Mouse (Mus musculus): ENCODE measurements around the gene Elof1.
"Not testable (repeated sequence)": the region's sequence is repeated elsewhere in the genome, so short reads cannot be mapped to it uniquely, and the experiment has no call there.

The Elof1 gene

DNA sequence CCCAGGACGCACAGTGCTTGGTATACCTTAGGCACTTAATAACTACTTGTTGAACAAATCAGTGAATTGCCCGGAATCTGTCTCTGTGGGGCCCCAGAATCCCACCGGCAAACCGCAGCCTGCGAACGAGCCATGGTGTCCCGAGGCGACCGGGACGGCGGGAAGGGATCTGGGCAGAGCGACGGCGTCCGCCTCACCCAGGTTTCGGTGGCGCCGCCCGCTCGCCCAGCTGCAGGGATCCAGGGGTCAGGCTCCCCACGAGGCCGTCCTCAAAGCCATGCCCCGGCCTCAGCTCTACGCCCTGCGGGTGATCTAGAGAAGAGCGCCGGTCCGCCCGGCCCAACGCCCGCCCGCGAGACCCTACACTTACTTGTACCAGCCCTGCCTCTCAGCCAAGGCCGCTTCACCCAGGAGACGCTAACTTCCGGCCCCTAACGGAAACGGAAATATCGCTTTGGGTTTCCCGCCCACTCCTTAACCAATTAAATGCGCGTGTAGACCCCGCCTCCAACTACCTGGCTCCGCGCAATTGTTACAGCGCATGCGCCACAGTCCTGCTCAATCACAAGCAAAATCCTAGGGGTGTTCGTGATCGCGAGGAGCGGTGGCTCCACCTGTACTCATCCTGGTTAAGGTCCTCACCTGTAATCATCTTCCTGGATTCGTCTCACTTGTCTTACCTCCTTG, at the start of gene Elof1:
Elof1 (minus strand) TSS at position 433 of the 687 bp plus-strand sequence.
- peak; percentile 85 for DNase-seq (ENCODE audit: low spot score)

DNA sequence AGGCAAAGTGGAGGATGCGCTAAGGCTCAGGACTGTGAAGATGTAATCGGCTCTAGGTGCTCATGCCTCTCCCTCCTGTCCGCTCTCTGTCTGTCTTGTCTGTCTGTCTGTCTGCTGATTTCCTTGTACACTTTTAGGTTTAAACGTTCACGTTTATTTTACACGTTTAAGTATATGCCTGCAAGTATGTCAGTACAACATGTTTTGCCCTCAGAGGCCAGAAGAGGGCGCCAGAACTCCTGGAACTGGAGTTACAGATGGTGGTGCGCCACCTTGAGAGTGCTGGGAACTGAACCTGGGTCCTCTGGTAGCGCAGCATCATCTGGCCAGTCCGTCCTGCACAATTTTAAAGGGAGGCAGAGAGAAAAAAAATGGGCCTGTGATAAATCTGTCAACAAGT, 49.7 kb upstream of the Elof1 start:
- no peak for DNase-seq (ENCODE audit: low spot score)

DNA sequence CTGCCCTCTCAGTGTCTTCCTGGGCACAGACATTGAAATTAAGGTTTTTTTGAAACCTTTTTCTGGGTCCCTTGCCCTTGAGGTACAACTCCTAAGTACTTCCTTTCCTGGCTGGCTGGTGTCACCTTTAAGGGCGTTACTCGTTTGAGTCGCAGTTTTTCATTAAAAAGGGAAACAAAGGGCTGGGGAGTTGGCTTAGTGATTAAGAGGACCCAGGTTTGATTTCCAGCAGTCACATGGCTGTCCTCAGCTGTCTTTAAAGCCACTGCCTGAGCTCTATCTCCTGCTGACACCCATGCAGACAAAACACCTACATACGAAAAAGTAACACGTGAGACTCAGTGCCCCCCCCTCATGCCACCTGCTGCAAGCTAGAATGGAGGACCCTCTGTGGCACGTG, 49.0 kb upstream of the Elof1 start:
- DNase-seq (ENCODE audit: low spot score), result no peak

DNA sequence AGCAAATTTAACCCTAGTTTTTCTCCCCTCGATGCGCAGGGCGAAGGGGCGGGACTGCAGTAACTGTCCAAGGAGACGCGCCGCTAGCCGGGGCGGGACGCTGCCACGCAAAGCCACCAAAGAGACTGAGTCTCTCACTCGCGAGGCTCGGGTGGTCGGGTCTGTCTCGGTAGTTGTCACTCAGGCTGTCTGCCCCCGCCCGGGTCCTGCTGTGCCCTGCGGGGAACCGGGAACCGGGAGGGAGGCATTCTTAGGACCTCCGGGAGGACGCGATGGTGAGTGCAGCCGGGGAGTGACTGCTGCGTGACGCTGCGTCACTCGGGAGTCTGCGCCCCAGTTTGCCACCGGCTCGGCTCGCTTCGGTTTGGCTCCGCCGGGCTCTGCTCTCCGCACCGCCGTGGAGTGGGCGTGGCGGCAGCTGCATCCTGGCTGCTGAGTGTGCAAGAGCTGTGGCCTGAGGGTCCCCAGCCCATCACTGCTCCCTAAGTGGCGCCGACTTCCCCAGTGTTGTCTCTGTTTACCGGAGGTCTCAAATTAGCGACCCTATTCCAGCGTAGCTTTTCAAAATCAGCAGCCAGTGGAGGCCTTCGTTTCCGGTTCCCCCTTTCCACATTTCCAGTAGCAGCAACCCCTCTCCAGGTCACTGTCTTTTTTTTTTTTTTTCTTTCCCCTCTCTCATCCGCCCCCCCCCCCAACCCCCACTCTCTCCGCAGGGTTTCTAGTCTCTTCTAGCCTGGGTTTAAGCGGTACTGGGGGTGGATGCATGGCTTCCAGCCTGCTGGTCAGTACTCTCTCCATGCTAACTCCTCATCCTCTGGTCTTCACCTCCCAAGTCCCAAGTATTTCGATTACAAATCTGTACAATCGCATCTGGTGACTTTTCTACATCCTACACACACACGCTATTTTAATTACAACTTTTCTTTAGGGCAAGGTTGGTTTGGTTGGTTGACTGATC, 48.0 kb upstream of the Elof1 start:
- DNase-seq (ENCODE audit: low spot score), result no peak

DNA sequence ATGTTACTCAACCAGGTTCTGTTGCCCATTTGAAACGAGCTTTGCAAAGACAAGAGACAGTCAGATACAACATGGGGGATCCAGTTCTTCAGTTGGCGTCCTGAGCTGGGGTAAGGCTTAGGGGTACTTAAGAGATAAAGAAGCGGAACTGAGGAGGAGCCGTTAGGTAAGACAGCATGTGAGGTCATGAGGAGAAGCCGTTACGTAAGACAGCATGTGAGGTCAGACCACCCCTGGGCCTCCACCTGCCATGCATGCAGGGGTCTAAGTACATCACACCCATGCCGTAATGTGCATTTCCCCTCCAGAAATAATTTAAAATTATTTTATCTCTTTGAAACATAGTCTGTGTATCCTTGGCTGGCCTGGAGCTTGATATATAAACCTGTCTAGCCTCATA, 45.9 kb upstream of the Elof1 start:
- no peak for DNase-seq (ENCODE audit: low spot score)

DNA sequence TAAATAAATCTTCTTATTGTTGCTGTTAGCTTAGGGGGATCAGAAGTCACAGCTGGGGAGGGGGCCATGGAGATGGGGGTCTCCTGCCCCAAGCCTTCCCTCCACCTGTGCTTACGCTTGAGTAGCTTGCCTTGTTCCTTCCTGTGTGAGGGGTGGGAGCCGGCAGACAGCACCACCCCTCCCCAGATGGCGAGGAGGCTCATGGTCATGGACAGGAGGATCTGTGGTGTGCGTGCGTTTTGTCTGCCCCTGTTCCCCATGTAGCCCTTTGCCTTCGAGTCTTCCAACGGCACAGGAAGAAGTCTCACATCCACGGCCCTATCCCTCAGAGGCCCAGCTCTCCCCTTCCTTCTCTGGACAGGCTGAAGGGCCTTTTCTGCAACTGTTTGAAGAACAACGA, 45.3 kb upstream of the Elof1 start:
- DNase-seq (ENCODE audit: low spot score), result no peak

DNA sequence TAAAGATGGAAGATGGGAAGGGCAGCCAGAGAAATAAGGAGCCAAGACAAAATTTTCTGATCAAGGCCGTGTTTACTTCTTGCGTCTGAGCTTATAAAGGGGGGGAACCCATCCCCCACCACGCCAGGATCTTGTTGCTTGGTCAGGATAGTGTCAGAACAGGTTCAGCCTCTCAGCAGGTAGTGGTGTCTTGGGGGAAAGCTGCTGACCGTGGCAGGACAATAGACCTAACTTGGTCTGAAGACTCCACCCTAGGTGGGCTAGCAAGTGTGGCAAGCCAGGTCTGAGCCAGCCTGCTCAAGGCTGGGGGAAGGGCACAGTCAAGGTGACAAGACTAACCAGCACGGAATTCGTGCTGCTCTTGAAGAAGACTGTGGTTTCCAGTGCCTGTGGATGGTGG, 44.3 kb upstream of the Elof1 start:
- DNase-seq (ENCODE audit: low spot score), result no peak

DNA sequence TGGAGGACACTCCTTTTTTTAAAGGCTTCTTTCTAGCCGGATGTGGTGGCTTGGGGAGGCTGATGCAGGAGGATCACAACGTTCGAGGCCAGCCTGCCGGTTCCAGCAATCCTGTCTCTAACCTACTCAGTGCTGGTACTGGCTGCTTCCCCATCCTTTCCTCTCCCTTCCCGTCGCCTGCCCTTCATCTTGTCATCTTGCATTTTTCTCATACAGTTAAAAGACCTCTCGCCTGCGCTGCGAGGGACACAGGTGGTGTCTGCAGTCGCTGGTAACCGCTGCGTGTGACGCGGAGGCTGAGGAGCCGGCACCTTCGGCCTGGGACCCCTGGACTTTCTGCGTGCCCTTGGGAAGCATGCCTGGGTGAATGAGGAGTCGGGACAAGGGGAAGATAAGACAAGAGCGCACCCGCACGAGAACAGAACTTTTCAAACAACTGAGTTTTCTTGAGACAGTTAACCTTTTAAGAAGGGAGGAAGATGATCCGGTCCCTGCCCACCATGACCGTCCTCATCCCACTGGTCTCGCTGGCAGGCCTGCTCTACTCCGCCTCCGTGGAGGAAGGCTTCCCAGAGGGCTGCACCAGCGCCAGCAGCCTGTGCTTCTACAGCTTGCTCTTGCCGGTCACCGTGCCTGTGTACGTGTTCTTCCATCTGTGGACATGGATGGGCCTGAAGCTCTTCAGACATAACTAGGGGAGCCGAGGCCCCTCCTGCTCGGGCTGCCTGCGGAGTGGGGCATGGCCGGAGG, 40.7 kb upstream of the Elof1 start:
- DNase-seq (ENCODE audit: low spot score), result no peak

DNA sequence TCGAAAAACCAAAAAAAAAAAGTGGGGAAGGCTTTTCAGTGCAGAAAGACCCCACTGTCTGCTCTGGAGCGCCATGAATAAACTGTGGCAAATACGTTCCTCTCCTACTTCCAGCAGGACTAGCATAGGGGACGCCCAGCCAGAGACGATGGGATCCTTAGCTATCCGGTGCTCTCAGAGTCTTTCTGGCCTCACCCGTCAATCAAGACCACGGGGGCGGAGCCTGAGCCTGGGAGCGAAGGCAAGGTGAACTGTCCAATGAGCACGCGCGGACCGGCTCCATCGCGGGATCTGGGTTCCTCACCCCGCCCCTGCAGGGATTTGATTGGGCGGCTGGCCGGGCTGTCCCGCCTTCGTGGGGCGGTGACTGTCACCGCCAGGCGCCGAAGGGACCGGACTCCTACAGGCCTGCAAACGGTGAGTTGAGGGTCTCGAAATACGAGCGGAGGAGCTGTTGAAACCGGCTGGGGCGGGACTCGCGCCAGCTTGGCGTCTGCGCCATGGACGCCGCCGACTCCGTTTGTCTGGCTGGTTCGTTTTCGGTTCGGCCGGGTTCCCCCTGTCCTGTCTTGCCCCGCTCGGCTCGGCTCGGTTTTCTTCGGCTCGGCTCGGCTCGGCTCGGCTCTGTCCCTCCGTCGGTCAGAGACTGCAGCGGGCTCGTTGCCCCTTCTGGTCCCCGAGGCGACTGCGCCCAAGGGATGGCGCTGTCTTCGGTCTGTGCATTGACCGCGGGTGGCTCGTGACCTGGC, 39.7 kb upstream of the Elof1 start, which contains the start of gene Pigyl:
Pigyl (plus strand) TSS at position 350 of the 749 bp plus-strand sequence.
- peak; percentile 98 for DNase-seq (ENCODE audit: low spot score)

DNA sequence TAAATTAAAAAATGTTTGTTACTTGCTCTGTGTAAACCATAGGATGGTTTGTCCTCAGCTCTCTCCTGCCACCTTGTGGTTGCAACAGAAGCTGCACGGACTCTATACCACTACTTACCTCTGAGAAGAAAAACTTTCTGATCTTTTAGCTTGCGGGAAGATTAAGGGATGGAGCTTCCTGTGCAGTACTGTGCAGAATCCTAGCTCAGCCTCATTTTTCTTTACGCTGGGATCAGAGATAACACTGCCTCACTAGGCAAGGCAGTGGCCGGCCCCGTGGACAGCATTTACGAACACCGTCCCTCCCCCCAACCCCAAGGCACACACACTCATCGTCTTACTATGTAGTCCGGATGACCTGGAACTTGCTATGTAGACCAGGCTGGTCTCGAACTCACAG, 38.6 kb upstream of the Elof1 start:
- DNase-seq (ENCODE audit: low spot score), result peak; percentile 70

DNA sequence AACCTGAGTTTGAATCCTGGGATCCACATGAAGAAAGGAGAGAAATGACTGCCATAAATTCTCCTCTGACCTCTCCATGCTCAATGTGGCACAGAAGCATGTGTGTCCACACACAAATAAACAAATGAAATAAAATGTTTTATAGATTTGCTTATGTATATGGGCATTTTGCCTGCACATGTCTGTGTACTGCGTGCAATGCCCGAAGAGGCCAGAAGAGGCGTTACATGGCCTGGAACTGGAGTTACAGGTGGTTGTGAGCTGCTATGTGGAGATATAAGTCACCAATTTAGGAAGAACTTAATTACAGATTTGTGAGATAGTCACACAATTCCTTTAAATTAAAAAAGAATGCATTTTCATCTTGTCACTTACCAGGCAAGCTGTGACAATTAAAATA, 36.8 kb upstream of the Elof1 start:
- DNase-seq (ENCODE audit: low spot score), result no peak

DNA sequence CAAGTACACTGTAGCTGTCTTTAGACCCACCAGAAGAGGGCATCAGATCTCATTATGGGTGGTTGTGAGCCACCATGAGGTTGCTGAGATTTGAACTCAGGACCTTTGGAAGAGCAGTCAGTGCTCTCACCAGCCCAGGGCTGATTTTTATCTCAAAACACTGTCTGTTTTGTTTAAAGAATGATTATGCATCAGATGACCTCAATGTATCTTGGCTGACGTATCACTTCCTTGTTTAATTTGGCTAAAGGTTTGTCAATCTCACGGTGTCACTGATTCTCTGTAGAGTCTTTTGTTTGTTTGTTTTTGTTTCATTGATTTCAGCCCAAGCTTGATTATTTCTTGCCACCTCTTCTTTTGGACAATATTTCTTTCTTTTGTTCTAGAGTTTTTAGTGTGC, 34.0 kb upstream of the Elof1 start:
- no peak for DNase-seq (ENCODE audit: low spot score)

DNA sequence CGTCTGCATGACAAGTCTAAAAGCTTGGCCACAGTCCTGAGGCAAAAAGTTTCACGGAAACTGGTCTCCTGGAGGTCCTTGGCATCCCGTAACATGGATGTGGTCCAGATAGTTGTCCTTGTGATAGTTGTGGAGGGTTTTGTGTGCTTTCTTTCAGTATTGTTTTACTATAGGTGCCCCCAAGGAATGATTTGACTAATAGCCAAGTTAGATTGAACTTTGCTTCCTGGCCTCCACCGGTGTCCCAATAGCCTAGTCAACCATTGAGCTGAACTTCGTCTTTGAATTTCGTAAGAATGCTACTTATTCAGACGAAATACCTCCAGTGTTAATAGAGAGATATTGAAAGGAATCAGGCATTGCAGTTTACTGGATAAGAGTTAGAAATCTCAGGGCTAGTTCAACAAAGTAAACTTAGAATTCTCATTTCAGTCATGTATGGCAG, 33.3 kb upstream of the Elof1 start:
- not testable (repeated sequence) for DNase-seq (ENCODE audit: low spot score)

DNA sequence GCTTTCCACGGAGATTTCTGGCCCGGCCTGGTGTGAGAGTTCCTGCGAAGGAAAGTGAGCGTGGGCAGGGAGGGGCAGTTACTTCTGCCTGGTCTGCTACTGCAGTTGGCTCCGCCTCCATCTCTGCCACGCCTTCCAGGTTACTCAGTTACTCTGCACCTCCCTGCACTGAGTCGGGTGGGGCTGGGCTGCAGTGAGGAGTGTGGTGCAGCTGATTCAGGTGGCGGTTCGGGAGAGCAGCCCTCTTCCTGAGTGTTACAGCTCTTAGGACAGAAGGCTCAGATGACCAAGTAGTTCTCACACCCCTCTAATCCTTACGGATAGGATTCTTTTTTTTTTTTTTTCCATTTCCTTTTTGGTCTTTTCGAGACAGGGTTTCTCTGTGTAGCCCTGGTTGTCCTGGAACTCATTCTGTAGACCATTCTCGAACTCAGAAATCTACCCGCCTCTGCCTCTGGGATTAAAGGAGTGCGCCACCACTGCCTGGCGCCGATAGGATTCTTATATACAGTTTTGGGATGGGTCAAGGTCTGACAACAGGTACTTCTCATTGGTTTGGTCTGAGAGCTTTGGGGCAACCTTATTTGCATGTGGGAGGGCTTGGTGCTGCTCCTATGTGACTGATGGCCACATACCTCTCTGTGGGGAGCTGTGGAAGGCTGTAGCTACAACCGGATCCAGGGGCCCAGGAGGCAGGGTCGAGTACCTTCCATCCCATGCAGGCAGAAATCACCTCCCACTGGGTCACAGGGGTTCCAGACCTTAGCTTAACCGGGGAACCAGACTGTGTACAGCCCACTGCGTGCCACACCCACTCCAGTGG, 32.7 kb upstream of the Elof1 start:
- no peak for DNase-seq (ENCODE audit: low spot score)

DNA sequence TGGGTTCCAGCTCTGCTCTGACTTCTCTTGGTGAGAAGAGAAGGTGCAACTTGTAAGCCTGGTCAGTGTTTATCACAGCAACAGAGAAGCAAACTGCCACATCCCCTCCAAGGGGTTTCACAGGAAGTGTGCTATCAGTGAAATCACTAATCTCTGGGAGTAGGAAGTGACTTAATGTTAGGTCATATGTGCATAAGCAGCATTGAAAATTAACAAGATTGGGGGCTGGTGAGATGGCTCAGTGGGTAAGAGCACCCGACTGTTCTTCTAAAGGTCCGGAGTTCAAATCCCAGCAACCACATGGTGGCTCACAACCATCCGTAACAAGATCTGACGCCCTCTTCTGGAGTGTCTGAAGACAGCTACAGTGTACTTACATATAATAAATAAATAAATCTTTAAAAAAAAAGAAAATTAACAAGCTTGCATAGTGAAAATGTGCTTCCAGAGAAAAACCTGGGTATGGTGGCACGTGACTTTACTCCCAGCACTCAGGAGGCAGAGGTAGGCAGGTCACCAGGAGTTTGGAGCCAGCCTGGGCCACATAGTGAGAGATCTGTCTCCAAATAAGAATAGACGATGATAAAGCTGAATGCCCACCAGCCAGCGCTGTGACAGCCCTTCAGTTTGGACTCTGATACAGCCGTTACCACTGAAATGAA, 27.5 kb upstream of the Elof1 start:
- DNase-seq (ENCODE audit: low spot score), result no peak

DNA sequence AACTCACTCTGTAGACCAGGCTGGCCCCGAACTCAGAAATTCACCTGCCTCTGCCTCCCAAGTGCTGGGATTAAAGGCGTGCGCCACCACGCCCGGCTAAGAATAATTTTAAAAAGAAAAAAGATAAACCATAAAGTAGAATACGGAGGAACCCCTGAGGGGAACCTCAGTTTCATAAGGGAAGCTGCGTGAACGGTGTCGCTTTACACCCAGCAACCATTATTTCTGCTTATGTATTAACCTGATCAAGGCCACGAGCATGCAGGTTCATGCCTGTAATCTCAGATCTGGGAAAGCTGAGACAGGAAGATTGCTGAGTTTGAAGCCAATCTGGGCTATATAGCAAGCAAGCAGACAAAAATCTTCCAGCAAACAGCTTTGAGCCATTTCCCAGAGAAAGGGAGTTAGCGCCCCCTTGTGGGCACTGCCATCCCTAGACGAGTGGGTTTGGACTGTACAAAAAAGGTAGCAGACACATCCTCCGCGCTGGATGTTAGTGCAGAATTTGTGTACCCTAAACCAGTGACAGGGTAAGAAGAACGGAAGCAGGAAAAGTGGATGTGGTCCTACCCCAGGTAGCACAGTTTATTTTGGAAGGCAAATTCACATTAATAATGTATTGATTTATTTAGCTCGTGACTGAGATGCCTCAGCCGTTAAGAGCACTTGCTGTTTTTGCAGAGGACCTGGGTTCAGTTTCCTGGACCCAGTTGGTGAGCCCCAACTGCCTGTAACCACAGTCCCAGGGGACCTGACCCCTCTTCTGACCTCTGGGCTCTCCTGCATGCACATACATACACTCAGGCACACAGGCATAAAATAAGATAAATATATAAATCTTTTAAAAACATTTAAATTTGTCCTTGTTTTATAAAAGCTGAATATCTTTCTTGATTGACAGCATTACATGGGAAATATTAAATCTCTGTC, 26.4 kb upstream of the Elof1 start:
- peak; percentile 90 for DNase-seq (ENCODE audit: low spot score)

DNA sequence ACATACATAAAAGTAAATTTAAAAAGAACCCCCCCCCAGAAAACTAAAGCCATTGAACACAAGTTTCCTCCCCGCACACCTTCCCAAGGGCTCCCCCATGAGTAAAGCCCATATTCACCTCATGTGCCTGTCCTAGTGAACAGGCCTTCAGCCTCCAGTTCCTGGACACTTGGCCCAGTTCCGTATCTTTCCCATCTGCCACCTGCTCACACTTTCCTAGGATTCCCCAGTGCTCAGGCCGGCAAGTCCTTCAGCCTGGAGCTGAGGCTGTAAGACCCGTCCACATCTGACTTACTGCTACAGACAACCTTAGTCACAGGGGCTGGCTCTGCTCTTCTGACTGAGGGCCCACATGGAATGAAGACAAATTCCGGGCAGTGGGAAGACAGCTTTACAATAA, 22.8 kb upstream of the Elof1 start:
- DNase-seq (ENCODE audit: low spot score), result no peak

DNA sequence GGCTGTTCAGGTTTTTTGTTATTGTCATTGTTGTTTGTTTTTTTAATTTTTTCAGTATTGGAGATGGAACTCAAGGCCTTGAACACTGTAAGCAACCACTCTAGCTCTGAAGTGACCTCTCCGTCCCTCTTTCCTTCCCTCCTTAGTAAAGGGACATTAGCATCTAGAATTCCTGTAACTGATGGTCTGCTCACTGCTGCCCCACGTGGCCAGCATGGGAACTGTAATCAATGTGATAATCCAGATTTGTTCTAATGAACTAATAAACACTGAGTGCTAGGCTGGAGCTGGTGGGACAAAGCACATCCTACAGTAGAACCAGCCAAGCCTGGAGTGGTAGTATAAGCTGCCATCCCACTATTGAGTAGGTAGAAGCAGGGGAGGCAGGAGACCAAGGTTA, 21.5 kb upstream of the Elof1 start:
- DNase-seq (ENCODE audit: low spot score), result no peak
